Mouse (Mus musculus): ENCODE data around the gene Runx1. TPM values are rescaled to one million over a fixed set of nuclear protein-coding genes. Genes with fewer than 3 reads are reported as not detected.

Gene Runx1
- total RNA-seq, 1 experiment: 7.4 TPM

DNA sequence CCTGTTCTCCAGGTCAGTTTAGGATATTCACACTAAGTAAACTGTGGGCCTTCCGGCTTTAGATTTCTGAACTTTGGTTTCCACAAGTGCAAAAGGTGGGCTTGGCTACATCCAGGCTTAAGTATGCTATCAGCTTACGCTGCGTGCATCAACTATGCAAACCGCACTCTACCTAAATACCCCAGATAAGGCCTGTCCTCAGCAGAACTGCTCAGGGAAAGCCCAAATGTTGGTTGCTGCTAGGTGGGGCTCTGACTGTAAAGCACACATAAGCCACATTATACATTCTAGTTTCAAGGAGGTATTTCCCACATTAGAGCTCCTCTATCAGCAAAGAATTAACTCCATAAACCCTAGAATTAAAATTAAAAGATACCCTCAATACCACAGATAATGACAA is 33.0 kb downstream of the Runx1 start:
- Histone ChIP-seq H3K36me3 (ENCODE audit: control insufficient read depth, insufficient read depth, low read length, poor library complexity, severe bottlenecking) (no peaks in the 10 kb centered on the region), H3K4me1 (ENCODE audit: control insufficient read depth in 2 of 2, insufficient read depth in 2 of 2, low read length in 2 of 2, poor library complexity in 1 of 2) (no peaks in the 10 kb centered on the region), H3K9ac (ENCODE audit: insufficient read depth, low read depth, low read length, poor library complexity, severe bottlenecking) (no peak overlapping the region), H3K9me3 (ENCODE audit: control insufficient read depth, insufficient read depth, low read depth, low read length) (no peaks in the 10 kb centered on the region), H3K4me3 (ENCODE audit: insufficient read depth in 1 of 2, low read depth in 1 of 2, low read length in 2 of 2, poor library complexity in 1 of 2, severe bottlenecking in 1 of 2) (no peak overlapping the region), H3K27ac (ENCODE audit: insufficient read depth, low read depth, low read length, poor library complexity, severe bottlenecking) (no peak overlapping the region)
- DNase-seq (ENCODE audit: low read depth, low spot score): no peak
- in situ Hi-C loops (cut with MboI; ENCODE audit: low sequenced_read_pairs in 2 of 2, unreplicated experiment in 2 of 2): no loop called here
- TF ChIP-seq ZC3H11A (IDR thresholded peaks at IDR 0.05; ENCODE audit: borderline replicate concordance, low read depth, low read length): no peak
- no peak for TF ChIP-seq MAFK (IDR thresholded peaks at IDR 0.05; ENCODE audit: insufficient read depth, low read depth, low read length)
- TF ChIP-seq HCFC1 (IDR thresholded peaks at IDR 0.05; ENCODE audit: borderline replicate concordance, insufficient read depth, low read length): no peak
- no peak for TF ChIP-seq CHD2 (IDR thresholded peaks at IDR 0.05; ENCODE audit: low read depth, low read length)
- TF ChIP-seq ZNF384 (IDR thresholded peaks at IDR 0.05; ENCODE audit: low read depth, low read length): no peak

DNA sequence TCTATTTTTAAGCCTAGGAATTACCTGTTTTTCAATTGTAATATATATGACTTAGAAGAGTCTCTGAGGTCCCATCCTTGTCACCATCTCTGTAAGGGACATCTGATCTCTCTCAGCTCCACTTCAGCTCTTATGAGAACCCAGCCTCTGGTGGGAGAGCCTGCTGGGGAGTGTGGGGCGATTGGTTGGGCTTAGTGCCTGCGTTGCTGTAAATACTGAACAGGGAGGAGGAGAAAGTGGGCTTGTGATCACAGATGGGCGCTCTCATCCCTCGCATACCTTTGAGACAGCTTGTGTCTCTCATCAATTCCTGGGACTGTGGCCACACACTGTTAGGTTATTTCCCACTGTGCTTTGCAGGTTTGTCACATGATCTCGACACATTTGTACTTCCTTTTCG is 35.3 kb downstream of the Runx1 start:
- Histone ChIP-seq H3K4me1 (ENCODE audit: control insufficient read depth in 2 of 2, insufficient read depth in 2 of 2, low read length in 2 of 2, poor library complexity in 1 of 2) (no peaks in the 10 kb centered on the region), H3K9me3 (ENCODE audit: control insufficient read depth, insufficient read depth, low read depth, low read length) (no peaks in the 10 kb centered on the region), H3K4me3 (ENCODE audit: insufficient read depth in 1 of 2, low read depth in 1 of 2, low read length in 2 of 2, poor library complexity in 1 of 2, severe bottlenecking in 1 of 2) (no peak overlapping the region), H3K9ac (ENCODE audit: insufficient read depth, low read depth, low read length, poor library complexity, severe bottlenecking) (no peak overlapping the region), H3K36me3 (ENCODE audit: control insufficient read depth, insufficient read depth, low read length, poor library complexity, severe bottlenecking) (no peaks in the 10 kb centered on the region), H3K27ac (ENCODE audit: insufficient read depth, low read depth, low read length, poor library complexity, severe bottlenecking) (no peak overlapping the region)
- in situ Hi-C loops (cut with MboI; ENCODE audit: low sequenced_read_pairs in 2 of 2, unreplicated experiment in 2 of 2): no loop called here
- TF ChIP-seq CHD2 (IDR thresholded peaks at IDR 0.05; ENCODE audit: low read depth, low read length) (no peak), MAFK (IDR thresholded peaks at IDR 0.05; ENCODE audit: insufficient read depth, low read depth, low read length) (no peak)
- no peak for DNase-seq (ENCODE audit: low read depth, low spot score)

DNA sequence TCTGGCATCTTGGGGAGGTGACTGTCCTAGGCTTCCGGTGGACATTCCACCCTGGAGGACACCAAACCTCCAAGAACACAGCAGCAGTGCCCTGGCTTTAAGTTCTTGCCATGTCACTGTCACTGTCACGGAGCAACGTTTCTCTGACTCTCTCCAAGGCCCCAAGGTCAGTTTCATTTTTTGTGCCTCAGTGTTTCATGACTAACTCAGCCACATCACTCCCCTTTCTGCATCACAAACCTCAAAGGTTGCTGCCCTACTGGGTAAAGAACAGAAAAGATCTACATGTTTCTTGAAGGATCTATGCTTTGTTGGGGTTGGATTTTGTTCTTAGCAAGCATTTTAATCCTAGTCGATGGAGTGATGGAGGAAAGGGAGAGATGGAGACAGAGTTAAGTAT is 36.1 kb downstream of the Runx1 start:
- Histone ChIP-seq H3K36me3 (ENCODE audit: control insufficient read depth, insufficient read depth, low read length, poor library complexity, severe bottlenecking) (no peaks in the 10 kb centered on the region), H3K27ac (ENCODE audit: insufficient read depth, low read depth, low read length, poor library complexity, severe bottlenecking) (no peak overlapping the region), H3K4me1 (ENCODE audit: control insufficient read depth in 2 of 2, insufficient read depth in 2 of 2, low read length in 2 of 2, poor library complexity in 1 of 2) (no peaks in the 10 kb centered on the region), H3K9ac (ENCODE audit: insufficient read depth, low read depth, low read length, poor library complexity, severe bottlenecking) (no peak overlapping the region), H3K4me3 (ENCODE audit: insufficient read depth in 1 of 2, low read depth in 1 of 2, low read length in 2 of 2, poor library complexity in 1 of 2, severe bottlenecking in 1 of 2) (no peak overlapping the region), H3K9me3 (ENCODE audit: control insufficient read depth, insufficient read depth, low read depth, low read length) (no peaks in the 10 kb centered on the region)
- in situ Hi-C loops (cut with MboI; ENCODE audit: low sequenced_read_pairs in 2 of 2, unreplicated experiment in 2 of 2): no loop called here
- TF ChIP-seq HCFC1 (IDR thresholded peaks at IDR 0.05; ENCODE audit: borderline replicate concordance, insufficient read depth, low read length) (no peak), ZNF384 (IDR thresholded peaks at IDR 0.05; ENCODE audit: low read depth, low read length) (no peak), ZC3H11A (IDR thresholded peaks at IDR 0.05; ENCODE audit: borderline replicate concordance, low read depth, low read length) (no peak), CHD2 (IDR thresholded peaks at IDR 0.05; ENCODE audit: low read depth, low read length) (no peak), MAFK (IDR thresholded peaks at IDR 0.05; ENCODE audit: insufficient read depth, low read depth, low read length) (no peak)
- DNase-seq (ENCODE audit: low read depth, low spot score): no peak

DNA sequence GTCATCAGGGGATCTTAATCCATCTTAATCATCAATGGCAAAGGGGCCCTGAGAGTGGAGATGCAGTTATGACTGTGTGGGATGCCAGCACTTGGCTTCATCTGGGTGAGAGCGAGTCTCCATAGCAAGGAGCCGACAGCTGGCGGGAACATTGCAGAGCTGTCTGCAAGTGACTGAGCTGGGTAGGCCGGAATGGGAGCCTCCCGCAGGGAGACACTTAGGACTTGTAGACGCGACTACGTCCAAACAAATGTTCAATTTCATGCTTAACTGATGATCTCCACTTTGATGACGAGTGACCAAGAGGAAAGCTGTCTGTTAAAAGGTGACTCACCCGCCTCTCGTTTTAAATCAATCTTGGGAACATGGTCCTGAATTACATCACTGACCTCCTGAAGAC is 37.5 kb downstream of the Runx1 start:
- in situ Hi-C loops (cut with MboI; ENCODE audit: low sequenced_read_pairs in 2 of 2, unreplicated experiment in 2 of 2): no loop called here
- no peak overlapping the region for H3K9ac ChIP-seq (ENCODE audit: insufficient read depth, low read depth, low read length, poor library complexity, severe bottlenecking)
- DNase-seq (ENCODE audit: low read depth, low spot score): no peak
- H3K9me3 ChIP-seq (ENCODE audit: control insufficient read depth, insufficient read depth, low read depth, low read length): no peaks in the 10 kb centered on the region
- no peak overlapping the region for H3K4me3 ChIP-seq (ENCODE audit: insufficient read depth in 1 of 2, low read depth in 1 of 2, low read length in 2 of 2, poor library complexity in 1 of 2, severe bottlenecking in 1 of 2)
- no peaks in the 10 kb centered on the region for H3K4me1 ChIP-seq (ENCODE audit: control insufficient read depth in 2 of 2, insufficient read depth in 2 of 2, low read length in 2 of 2, poor library complexity in 1 of 2)
- H3K27ac ChIP-seq (ENCODE audit: insufficient read depth, low read depth, low read length, poor library complexity, severe bottlenecking): no peak overlapping the region
- no peaks in the 10 kb centered on the region for H3K36me3 ChIP-seq (ENCODE audit: control insufficient read depth, insufficient read depth, low read length, poor library complexity, severe bottlenecking)
- TF ChIP-seq ZC3H11A (IDR thresholded peaks at IDR 0.05; ENCODE audit: borderline replicate concordance, low read depth, low read length) (no peak), MAFK (IDR thresholded peaks at IDR 0.05; ENCODE audit: insufficient read depth, low read depth, low read length) (no peak), HCFC1 (IDR thresholded peaks at IDR 0.05; ENCODE audit: borderline replicate concordance, insufficient read depth, low read length) (no peak), ZNF384 (IDR thresholded peaks at IDR 0.05; ENCODE audit: low read depth, low read length) (no peak), CHD2 (IDR thresholded peaks at IDR 0.05; ENCODE audit: low read depth, low read length) (no peak)

DNA sequence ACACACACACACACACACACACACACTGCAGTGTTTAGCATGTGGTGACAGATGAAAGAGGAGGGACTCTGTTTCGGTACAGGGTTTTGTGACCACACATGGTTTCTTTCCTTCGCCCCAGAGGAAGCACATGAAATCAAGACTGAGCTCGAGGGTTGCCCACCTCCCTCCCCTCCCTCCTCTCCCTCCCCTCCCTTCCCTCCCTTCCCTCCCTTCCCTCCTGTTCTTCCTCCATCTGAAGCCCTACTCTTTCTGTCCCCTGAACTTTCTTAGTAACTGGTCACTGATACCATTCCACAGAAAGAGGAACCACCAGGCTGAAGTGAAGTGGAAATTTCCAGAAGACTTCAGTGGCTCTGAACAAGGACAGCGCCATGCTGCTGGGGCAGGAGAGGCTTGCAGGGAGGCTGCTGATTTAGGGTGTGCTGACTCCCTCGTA is 39.0 kb downstream of the Runx1 start:
- no peaks in the 10 kb centered on the region for H3K9me3 ChIP-seq (ENCODE audit: control insufficient read depth, insufficient read depth, low read depth, low read length)
- in situ Hi-C loops (cut with MboI; ENCODE audit: low sequenced_read_pairs in 2 of 2, unreplicated experiment in 2 of 2): no loop called here

More for the DNA sequence above, 39.0 kb downstream of the Runx1 start:
- DNase-seq (ENCODE audit: low read depth, low spot score): no peak
- Histone ChIP-seq H3K36me3 (ENCODE audit: control insufficient read depth, insufficient read depth, low read length, poor library complexity, severe bottlenecking) (no peaks in the 10 kb centered on the region), H3K9ac (ENCODE audit: insufficient read depth, low read depth, low read length, poor library complexity, severe bottlenecking) (no peak overlapping the region), H3K27ac (ENCODE audit: insufficient read depth, low read depth, low read length, poor library complexity, severe bottlenecking) (no peak overlapping the region), H3K4me1 (ENCODE audit: control insufficient read depth in 2 of 2, insufficient read depth in 2 of 2, low read length in 2 of 2, poor library complexity in 1 of 2) (no peaks in the 10 kb centered on the region), H3K4me3 (ENCODE audit: insufficient read depth in 1 of 2, low read depth in 1 of 2, low read length in 2 of 2, poor library complexity in 1 of 2, severe bottlenecking in 1 of 2) (no peak overlapping the region)
- TF ChIP-seq HCFC1 (IDR thresholded peaks at IDR 0.05; ENCODE audit: borderline replicate concordance, insufficient read depth, low read length) (no peak), ZC3H11A (IDR thresholded peaks at IDR 0.05; ENCODE audit: borderline replicate concordance, low read depth, low read length) (no peak), MAFK (IDR thresholded peaks at IDR 0.05; ENCODE audit: insufficient read depth, low read depth, low read length) (no peak), ZNF384 (IDR thresholded peaks at IDR 0.05; ENCODE audit: low read depth, low read length) (no peak), CHD2 (IDR thresholded peaks at IDR 0.05; ENCODE audit: low read depth, low read length) (no peak)

Data from ES-E14 (cell line).